Mouse (Mus musculus): ENCODE measurements around the gene Shb.
A peak's percentile ranks its signal among the peaks of the same experiment; 100 is the strongest.

Shb gene

GRCm38 (mm10) chr4:45532375-45532774, at the start of gene Shb:
TSS of gene Shb (minus strand) at chr4:45532470.
- peak; percentile 93 for DNase-seq (ENCODE audit: low spot score)

- DNase-seq (ENCODE audit: low spot score): no peak
Observed at GRCm38 (mm10) chr4:45581095-45581494, 48.8 kb upstream of the Shb start.

GRCm38 (mm10) chr4:45578554-45579370, 46.5 kb upstream of the Shb start:
- DNase-seq (ENCODE audit: low spot score): no peak

- no peak for DNase-seq (ENCODE audit: low spot score)
Observed at GRCm38 (mm10) chr4:45577631-45578030, 45.4 kb upstream of the Shb start.

GRCm38 (mm10) chr4:45574614-45575169, 42.4 kb upstream of the Shb start:
- DNase-seq (ENCODE audit: low spot score): no peak

- no peak for DNase-seq (ENCODE audit: low spot score)
Observed at GRCm38 (mm10) chr4:45569521-45569920, 37.3 kb upstream of the Shb start.

- DNase-seq (ENCODE audit: low spot score): no peak
Observed at GRCm38 (mm10) chr4:45558211-45558610, 25.9 kb upstream of the Shb start.

GRCm38 (mm10) chr4:45552571-45552970, 20.3 kb upstream of the Shb start:
- DNase-seq (ENCODE audit: low spot score): no peak

- DNase-seq (ENCODE audit: low spot score): no peak
Observed at GRCm38 (mm10) chr4:45550970-45551369, 18.7 kb upstream of the Shb start.

- peak; percentile 30 for DNase-seq (ENCODE audit: low spot score)
Observed at GRCm38 (mm10) chr4:45549514-45549913, 17.2 kb upstream of the Shb start.

GRCm38 (mm10) chr4:45545851-45546250, 13.6 kb upstream of the Shb start:
- DNase-seq (ENCODE audit: low spot score): no peak

- DNase-seq (ENCODE audit: low spot score): no peak
Observed at GRCm38 (mm10) chr4:45543481-45544051, 11.3 kb upstream of the Shb start.

- DNase-seq (ENCODE audit: low spot score): peak; percentile 63
Observed at GRCm38 (mm10) chr4:45540151-45540933, 8.1 kb upstream of the Shb start.

- DNase-seq (ENCODE audit: low spot score): no peak
Observed at GRCm38 (mm10) chr4:45539187-45539586, 6.9 kb upstream of the Shb start.

GRCm38 (mm10) chr4:45533436-45533940, 1.2 kb upstream of the Shb start:
- no peak for DNase-seq (ENCODE audit: low spot score)

GRCm38 (mm10) chr4:45530662-45531542, 1.4 kb downstream of the Shb start:
- DNase-seq (ENCODE audit: low spot score): peak; percentile 96

GRCm38 (mm10) chr4:45529986-45530597, 2.2 kb downstream of the Shb start:
- DNase-seq (ENCODE audit: low spot score): peak; percentile 53

- DNase-seq (ENCODE audit: low spot score): peak; percentile 25
Observed at GRCm38 (mm10) chr4:45529201-45529985, 2.9 kb downstream of the Shb start.

- no peak for DNase-seq (ENCODE audit: low spot score)
Observed at GRCm38 (mm10) chr4:45528355-45529198, 3.7 kb downstream of the Shb start.
